Mouse (Mus musculus): ENCODE measurements around the gene Mcoln3. TPM values are rescaled to one million over a fixed set of nuclear protein-coding genes. Genes with fewer than 3 reads are reported as not detected.

The Mcoln3 gene
- total RNA-seq, 2 experiments from 2014 or later: not detected

DNA sequence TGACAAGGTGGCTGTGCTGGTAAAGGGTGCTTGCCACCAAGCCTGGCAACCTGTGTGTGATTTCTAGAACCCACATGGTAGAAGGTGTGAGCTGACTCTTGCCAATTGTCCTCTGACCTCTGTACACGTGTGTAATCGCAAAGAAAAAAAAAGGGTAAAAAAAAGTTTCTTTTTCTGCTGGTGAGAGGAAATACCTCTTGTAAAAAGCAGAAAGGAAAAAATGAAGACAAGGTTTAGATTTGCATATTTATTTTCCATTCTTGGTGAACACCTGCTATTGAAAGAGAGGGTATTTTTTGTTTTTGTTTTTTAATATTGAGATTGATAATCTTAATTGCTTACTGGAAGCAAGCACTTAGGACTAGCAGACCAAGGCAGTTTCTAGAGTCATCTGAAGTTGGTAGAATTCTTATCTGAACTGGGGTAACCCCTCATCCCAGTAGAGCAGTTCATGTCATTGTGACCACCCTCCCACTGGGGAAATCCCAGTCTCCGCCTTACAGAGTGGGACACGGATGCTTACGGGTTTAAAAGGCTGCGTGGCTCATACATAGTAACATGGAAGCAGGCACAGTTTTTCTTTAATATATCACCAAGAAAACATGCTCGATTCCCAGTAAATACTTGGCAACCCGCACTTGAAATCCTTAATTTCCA, 5.7 kb downstream of the Mcoln3 start:
- no peak for DNase-seq (ENCODE audit: extremely low spot score in 1 of 2, low spot score in 2 of 2)
- intact Hi-C loops (cut with DNase I): no loop called here

DNA sequence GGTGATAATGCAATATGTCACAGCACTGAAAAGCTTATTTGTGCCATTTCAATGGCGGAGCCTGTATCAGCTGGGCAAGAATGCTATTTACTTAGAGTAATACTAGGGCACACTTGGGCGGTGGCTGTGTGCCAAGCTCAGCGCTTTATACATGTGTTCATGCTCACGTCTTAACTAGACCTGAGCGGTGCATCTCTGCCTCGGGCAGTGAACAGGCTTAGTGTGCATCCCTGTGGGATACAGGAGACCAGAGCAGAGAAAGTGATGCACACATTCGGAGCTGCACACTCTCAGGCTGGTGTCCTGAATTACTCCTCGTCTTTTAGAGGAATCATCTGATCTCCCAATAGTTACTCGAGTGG, 6.2 kb downstream of the Mcoln3 start:
- DNase-seq (ENCODE audit: extremely low spot score in 1 of 2, low spot score in 2 of 2): no peak
- intact Hi-C loops (cut with DNase I): no loop called here

DNA sequence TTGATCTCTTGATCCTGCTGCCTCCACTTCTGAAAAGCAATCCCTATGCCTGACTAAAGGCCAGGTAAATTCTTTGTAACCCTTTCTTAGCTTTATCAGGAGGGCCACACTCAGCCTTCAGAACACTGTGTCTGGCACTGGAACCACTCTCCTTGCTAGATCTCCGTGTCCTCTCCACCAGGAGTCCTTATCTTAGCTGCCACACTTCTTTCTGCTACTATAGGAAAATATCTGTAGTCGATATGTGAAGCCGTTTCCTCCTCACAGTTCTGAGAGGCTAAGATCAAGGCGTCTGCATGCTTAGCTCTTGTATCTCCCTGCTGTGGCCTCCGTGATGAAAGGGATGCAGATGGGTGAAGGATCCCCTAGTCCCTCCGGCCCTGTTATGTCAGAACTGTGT, 10.0 kb downstream of the Mcoln3 start:
- no peak for DNase-seq (ENCODE audit: extremely low spot score in 1 of 2, low spot score in 2 of 2)
- intact Hi-C loops (cut with DNase I): no loop called here

DNA sequence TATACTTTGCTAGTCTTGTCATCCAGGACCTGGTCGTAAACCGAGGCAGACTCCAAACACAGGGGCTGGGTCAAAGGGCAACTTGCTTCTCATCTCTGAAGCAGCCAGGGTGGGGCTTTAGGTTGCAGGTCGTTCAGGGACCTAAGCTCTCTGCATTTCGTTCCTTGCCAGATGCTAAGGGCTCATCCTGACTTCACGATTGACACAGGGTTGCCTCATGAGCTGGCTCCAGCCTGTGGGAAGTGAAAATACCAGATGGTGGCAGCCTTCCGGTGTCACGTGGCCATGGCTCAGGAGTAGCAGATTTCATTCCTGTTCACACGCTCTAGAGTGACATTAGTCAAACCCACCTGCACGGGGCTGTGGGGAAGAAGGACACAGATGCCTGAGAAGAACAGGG, 17.6 kb downstream of the Mcoln3 start:
- DNase-seq (ENCODE audit: extremely low spot score in 1 of 2, low spot score in 2 of 2): no peak
- intact Hi-C loops (cut with DNase I): no loop called here

DNA sequence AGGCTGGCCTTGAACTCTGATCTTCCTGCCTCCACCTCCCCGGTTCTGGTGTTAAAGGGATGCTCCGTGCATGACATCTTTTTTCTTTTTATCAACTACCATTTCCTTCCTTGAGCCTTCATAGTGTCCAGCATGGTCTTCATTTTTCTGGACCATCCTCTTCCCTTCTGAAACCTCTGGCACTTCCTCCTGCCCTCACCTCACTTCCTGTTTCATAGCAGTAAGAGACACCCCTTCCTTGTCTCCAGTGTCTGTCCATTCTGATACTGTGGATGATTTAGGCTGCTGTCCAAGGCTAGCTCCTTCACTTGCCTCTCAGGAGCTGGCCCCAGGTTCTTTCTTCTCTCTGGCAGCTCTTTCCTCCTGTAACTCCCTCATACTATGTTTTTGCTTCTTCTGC, 18.2 kb downstream of the Mcoln3 start:
- DNase-seq (ENCODE audit: extremely low spot score in 1 of 2, low spot score in 2 of 2): no peak
- intact Hi-C loops (cut with DNase I): no loop called here

DNA sequence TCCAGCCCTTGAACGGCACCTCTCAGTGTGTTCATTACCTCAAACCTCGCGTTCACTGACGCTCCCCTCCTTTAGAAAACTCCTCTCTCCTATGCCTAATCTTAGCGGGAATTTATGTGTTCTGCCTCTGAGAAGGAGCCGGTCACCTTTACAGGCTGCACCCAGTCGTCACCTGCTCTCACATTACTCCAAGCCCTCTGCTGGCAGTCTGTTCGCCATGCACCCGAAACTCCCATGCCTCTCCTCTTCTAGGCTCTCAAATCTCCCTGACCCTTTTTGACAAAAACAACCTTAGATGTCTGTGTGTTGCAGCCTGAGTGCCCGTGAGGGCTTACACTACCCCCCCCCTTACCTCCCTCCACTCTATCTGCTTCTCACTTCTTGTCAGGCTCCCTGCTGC, 19.2 kb downstream of the Mcoln3 start:
- no peak for DNase-seq (ENCODE audit: extremely low spot score in 1 of 2, low spot score in 2 of 2)

DNA sequence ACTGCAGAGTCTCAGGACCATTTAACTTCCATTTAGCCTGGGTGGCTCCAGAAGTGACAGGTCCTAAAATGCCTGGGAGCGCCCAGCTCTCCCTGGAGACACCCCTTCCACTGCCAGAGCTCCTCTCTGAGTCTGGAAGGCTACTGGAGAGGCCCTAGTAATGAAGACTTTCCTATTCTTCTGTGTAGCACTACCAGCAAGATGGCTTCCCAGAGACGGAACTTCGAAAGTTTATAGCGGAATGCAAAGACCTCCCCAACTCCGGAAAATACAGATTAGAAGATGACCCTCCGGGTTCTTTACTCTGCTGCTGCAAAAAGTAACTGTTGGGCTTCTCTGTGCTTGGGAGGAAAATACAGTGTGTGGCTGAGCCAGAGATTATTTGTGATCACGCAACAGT, 23.0 kb downstream of the Mcoln3 start:
- intact Hi-C loops (cut with DNase I): no loop called here

More for the DNA sequence above, 19.2 kb downstream of the Mcoln3 start:
- intact Hi-C loops (cut with DNase I): no loop called here

DNA sequence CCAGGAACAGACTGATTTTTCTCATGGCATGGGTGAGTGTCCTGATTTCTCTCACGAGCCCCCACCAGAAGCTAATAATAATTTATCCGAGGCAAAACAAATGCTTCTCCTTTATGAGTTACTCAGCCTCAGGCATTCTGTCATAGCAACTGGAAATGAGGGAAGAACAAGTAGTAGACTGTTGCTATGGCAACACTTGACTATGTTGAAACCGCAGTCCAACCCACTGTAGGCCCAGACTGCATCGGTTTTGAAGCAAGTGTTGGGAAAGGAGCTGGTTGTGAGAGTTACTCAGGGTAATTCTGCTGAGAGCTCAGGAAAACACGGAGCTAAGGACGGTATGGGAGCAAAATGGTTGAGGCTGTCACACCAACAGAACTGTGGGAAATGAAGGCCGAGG, 25.3 kb downstream of the Mcoln3 start:
- intact Hi-C loops (cut with DNase I): no loop called here

More for the DNA sequence above, 23.0 kb downstream of the Mcoln3 start:
- DNase-seq (ENCODE audit: extremely low spot score in 1 of 2, low spot score in 2 of 2): no peak

DNA sequence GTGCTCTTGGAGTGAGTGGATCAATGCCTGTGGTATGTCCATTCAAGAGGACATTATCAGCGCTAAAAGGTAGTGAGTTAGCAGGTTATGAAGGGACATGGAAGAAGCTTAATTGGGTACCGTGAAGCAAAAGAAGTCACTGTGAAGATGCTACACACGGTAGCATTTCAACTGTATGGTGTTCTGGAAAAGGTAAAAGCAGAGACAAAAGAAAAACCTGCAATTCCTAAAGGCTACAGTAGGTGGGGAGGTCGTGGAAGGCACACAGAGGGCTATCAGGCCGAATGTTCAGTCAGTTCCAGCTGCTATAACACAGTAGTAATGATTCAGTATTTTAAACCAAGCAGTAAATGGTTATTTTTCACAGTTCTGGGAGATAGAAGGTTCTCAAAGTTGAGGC, 28.3 kb downstream of the Mcoln3 start:
- intact Hi-C loops (cut with DNase I): no loop called here
- DNase-seq (ENCODE audit: extremely low spot score in 1 of 2, low spot score in 2 of 2): no peak

More for the DNA sequence above, 25.3 kb downstream of the Mcoln3 start:
- DNase-seq (ENCODE audit: extremely low spot score in 1 of 2, low spot score in 2 of 2): no peak

DNA sequence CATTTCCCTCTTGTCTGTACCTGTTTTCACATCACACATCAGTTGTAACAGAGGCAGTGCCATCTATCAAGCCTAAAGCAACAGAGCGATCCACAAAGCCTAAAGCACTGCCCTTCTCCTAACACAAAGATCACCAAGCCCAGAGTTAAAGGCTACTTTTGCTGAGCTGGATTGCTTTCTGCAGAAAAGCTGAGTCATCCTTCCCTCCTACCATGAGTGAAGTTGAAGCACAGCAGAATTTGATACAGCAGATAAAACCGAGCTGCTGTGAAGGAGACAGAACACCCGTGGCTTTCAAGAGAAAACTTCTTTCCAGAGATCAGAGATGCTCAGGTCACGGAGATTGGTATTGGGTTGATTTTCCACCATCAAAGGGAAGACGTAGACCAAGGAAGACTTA, 28.9 kb downstream of the Mcoln3 start:
- DNase-seq (ENCODE audit: extremely low spot score in 1 of 2, low spot score in 2 of 2): no peak
- intact Hi-C loops (cut with DNase I): no loop called here

DNA sequence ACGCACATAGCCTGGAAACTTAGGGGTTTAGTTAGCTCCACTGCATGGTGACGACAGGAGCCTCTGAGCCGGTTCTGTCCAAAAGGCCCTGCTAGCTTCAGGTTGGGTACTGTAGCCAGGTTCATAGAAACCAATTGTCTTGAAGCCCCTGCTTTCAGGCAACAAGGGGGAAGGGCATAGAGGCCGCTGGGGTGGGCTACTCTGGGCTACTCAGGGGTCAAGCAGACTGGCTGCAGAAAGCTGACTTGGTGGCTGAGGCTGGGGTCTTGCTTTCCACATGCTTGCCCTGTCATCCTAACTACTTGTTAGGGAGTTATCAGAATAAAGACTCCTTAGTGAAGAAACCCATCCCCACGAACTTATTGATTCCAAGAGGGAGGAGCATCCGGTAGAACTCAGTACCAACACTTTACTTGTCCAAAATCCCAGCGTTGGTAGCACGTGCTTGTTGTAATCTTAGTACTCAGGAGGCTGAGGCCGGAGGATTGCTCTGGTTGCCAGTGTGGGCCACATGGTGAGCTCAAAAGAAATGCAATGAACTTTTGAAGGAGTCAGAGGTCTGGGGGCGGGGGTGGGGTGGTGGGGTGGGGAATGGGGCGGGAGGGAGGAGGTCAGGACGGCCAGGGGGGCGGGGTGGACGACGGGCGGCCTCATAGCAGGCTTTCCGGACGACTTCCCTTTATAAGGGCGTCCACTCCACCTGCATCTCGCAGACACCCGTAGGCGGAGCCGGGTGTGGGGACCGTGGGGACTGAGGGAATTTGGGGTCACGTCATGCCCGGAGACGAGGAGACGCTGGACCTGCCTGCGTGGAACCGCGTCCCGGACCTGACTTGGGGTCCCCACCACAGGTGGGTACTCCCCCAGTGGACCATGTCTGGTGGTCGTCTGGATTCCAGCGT, 32.2 kb downstream of the Mcoln3 start, which contains the start of gene Mcoln2:
Gene Mcoln2 (plus strand): TSS at position 678 of the 902 bp plus-strand sequence.
- DNase-seq (ENCODE audit: extremely low spot score in 1 of 2, low spot score in 2 of 2): peak in 1 of 2 experiments; percentile 28
- intact Hi-C loops (cut with DNase I): no loop called here

DNA sequence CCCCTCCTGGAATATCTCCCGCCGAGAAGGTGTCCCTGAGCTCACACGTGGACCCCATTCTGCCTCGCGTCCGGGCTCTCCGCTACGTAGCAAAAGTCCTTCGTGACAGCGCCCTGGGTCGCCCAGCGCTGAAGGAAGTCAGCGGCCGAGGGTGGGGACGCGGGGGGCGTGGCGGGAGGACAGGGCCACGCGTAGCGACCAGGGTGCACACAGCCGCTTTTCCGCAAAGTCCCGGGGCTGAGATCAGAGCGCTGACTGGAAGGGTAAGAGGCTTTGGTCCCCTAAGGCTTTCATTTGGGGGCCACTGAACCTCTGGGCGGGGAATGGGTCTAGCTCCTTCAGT, 32.8 kb downstream of the Mcoln3 start:
- DNase-seq (ENCODE audit: extremely low spot score in 1 of 2, low spot score in 2 of 2): peak in 1 of 2 experiments; percentile 59
- intact Hi-C loops (cut with DNase I): no loop called here

DNA sequence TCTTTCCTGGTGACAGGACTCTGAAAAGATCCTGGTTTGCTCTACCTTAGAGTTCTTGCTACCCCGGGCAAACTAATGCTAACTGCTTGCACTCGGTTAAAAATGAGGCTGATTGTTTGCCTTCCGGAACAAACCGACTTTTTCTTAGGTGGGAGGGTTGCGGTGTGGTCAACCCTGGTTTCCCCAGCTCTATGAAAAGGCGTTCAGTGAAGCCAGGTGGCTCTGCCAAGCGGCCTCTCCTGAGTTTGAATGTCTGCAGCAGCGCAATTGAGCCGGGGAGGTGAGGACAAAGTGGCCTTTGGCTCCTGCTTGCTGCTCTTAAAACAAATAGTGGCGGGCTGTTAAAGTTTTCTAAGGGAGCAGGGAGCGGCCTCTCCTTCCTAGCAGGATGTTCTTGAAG, 33.3 kb downstream of the Mcoln3 start:
- intact Hi-C loops (cut with DNase I): no loop called here
- DNase-seq (ENCODE audit: extremely low spot score in 1 of 2, low spot score in 2 of 2): no peak

DNA sequence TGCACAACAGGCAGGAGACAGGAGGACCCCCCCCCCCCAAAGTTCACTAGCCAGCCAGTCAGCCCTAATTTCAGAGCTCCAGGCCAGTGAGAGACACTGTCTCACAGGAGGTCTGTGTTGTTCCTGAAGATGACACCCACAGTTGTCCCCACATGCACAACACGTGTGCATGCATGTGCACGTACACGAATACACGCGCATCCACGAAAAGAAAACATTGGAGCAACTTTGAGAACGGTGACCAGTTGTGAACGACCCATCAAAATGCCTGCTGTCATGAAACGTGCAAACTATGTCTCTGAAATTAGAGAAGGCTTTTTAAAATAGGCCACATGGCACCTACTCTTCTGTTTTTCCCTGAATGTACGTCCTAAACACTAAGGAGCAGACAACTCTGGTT, 34.1 kb downstream of the Mcoln3 start:
- DNase-seq (ENCODE audit: extremely low spot score in 1 of 2, low spot score in 2 of 2): no peak
- intact Hi-C loops (cut with DNase I): no loop called here

DNA sequence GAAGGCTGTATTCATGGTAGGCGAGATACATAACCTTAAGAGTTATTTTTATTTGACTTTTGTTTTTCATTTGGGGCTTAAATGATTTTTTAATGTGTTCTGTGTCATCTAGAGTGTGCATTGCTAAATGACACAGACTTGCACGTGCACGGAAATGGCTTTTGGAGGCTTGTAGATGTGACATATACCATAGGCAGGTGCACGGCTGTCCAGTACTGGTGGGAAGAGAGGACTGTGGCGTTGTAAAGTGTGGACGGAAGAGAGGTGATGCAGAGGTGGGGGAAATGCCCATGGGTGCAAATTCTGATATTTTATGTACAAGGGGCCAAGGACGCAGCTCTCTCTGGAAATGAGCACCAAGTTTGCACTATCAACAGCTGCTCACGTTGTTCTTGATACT, 34.5 kb downstream of the Mcoln3 start:
- no peak for DNase-seq (ENCODE audit: extremely low spot score in 1 of 2, low spot score in 2 of 2)
- intact Hi-C loops (cut with DNase I): no loop called here

DNA sequence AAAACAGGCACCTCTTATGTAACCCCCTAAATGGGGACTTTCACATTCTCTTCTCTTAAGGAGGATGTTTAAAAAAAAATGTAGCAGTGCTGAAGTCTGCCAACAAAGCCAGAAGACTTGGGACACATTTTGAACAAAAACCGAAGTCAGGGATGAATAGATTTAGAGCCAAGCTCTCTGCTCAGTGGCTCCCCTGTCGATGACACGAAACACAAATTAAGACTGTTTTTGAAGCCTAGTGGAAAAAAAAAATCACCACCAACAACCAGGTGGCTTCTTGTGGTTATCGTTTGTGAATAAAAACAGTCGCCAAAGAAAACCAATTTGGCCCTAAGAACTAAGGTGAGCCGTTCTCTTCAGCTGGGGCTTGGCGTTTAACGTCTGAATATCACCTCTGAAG, 35.1 kb downstream of the Mcoln3 start:
- no peak for DNase-seq (ENCODE audit: extremely low spot score in 1 of 2, low spot score in 2 of 2)
- intact Hi-C loops (cut with DNase I): no loop called here

DNA sequence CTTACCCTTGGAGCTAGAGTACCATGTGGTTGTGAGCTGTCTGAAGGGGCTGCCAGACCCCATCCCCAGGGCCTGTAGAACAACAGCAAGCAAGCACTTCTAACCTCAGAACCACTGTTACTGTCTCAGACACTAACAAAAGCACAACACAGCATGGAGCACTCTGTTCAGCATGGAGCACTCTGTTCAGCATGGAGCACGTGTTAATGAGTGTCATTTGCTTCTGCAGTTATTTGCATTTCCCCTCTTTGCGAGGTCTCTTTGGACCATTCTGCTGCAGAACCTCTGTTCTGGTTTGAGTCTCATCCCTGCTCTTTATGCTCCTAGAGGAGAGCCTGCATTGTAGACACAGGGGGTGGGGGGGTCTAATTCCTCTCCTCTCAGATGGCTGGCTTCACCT, 35.7 kb downstream of the Mcoln3 start:
- DNase-seq (ENCODE audit: extremely low spot score in 1 of 2, low spot score in 2 of 2): no peak
- intact Hi-C loops (cut with DNase I): no loop called here

DNA sequence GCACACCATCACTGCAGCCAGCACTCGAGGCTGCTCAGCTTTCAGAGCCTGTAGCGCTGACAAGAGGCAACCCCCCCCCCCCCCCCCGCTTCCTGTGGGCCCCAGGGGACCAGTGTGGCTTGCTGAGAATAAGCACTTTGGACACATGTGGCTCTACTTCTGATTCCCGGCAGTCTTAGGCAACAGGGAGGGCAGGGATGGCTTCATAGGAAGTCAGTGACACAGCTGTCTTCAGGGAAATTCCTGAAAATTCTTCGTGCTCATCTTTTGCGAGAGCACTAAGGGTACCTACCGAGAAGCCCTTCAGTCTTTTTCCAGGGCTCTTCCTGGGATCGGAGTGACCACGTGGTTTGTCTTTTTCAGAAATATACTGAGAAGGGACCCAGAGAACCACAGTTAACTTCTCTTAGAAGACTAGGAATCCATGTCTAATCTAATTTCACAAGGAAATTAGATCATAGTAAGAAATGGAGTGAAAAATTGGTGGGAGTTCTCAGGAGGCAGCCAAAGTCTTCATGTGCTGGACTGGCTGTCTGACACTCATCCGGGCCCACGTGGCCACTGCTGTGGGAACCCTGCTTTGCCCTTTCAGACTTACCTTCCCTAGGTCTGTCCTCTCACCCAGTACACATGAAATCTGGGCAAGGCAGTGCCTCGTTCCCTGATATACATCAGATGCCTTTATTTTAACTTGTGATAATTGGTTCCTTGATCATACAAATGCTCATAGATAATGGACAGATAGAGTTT, 36.8 kb downstream of the Mcoln3 start:
- DNase-seq (ENCODE audit: extremely low spot score in 1 of 2, low spot score in 2 of 2): no peak
- intact Hi-C loops (cut with DNase I): no loop called here

DNA sequence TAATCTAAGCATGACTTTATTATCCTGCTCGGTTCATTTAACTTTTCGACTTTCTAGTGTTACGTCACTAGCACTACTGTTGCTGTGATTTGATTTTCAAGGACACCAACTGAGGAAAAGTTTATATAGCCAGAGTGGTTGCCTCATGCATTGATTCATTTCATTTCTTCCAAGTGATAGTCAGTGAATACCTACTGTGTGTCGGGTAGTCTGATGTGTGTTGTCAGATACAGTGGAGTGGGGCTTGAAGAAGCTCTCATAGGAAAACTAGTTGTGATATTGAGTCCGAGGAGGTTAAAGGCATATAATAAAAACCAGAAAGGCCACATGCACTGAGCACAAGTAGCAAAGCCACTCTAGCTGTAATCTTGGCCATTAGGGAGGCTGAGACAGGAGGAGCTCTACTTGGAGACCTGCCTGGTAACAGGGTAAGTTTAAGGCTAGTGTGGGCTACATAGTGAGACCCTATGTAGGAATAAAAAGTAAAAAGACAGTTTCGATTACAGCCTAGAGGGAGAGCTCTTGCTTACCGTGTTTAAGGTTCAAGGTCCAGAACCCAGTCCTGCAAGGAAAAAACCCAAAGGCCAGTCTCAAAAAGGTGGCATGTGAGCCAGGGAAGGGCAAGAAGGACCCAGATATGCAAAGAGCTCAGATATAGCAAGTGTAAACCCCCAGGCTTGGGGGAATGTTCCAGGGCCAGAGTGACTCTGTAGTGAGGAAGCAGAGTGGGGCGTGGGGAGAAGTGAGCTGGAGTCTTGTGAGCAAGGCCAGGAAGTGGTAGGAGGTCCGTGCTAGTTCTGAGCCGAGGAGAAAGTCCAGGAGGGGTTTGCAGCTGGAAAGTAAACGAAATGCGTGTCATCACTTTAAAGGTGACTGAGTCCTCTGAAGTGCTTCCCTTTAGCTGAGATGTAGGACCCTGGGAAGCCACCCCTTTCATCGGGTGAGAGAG, 38.7 kb downstream of the Mcoln3 start:
- intact Hi-C loops (cut with DNase I): no loop called here
- no peak for DNase-seq (ENCODE audit: extremely low spot score in 1 of 2, low spot score in 2 of 2)
